In the genomic region with DNA sequence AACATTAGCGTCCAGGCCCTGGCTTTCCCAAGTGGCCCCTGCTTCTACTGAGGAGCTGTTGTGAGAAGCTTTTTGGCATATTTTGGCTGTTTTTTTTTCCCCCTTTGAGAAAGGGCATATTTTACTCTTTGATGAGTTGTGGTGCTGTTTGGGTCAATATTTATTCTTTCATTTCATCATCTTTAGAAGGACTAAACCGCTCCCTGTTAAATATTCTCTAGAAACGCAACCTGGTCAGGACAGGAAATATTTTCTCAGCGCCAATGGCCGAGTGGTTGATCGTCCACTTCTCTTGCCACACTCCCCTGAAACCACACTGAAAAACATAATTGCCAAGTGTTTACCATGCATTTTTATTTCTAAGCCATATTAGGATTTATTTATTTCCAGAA, we compare ENCODE assay signal across 8 mouse cellular contexts. TPM values are rescaled to one million over a fixed set of nuclear protein-coding genes. Genes with fewer than 3 reads are reported as not detected.
DNase-seq lines count a peak whose midpoint lies in the region; ATAC-seq lines count a peak whose summit lies in the region.

A gene (minus strand): TSS at position 63 of the 392 bp plus-strand sequence.

- H3K4me1 ChIP-seq in embryonic facial prominence, embryonic 11.5 days (ENCODE audit: control insufficient read depth, insufficient read depth, low read length): no peaks in the 10 kb centered on the region
- H3K4me1 ChIP-seq in intestine, embryonic 14.5 days (replicated peaks; ENCODE audit: control insufficient read depth, insufficient read depth, low read length): no peaks in the 10 kb centered on the region
- no peaks in the 10 kb centered on the region for H3K4me1 ChIP-seq in midbrain, embryonic 15.5 days

- DNase-seq in layer of hippocampus, postnatal 25 days (ENCODE audit: extremely low spot score in 1 of 2, low spot score in 1 of 2): no peak
- DNase-seq in layer of hippocampus, postnatal 14 days (ENCODE audit: low spot score in 2 of 2): no peak
- DNase-seq in embryonic facial prominence, embryonic 11.5 days (ENCODE audit: low spot score): no peak
- no peak for DNase-seq in intestine, embryonic 14.5 days (ENCODE audit: low spot score)
- no peak for DNase-seq in right cerebral cortex, adult 18-20 months
- DNase-seq in kidney, adult 18-20 months: no peak
- DNase-seq in cerebellum, adult 9-11 months: no peak

- no peaks in the 10 kb centered on the region for H3K36me3 ChIP-seq in embryonic facial prominence, embryonic 11.5 days (replicated peaks; ENCODE audit: control insufficient read depth, insufficient read depth, low read depth, low read length)
- H3K36me3 ChIP-seq in intestine, embryonic 14.5 days (ENCODE audit: control insufficient read depth, insufficient read depth, low read length): no peaks in the 10 kb centered on the region
- no peaks in the 10 kb centered on the region for H3K36me3 ChIP-seq in midbrain, embryonic 15.5 days (replicated peaks)

- peak within 1 kb of the TSS; percentile 96 for H3K4me2 ChIP-seq in embryonic facial prominence, embryonic 11.5 days (ENCODE audit: low read depth, low read length)
- peak within 1 kb of the TSS; percentile 66 for H3K4me2 ChIP-seq in intestine, embryonic 14.5 days (ENCODE audit: low read length)
- peak within 1 kb of the TSS; percentile 80 for H3K4me2 ChIP-seq in midbrain, embryonic 15.5 days

- H3K9ac ChIP-seq in embryonic facial prominence, embryonic 11.5 days (replicated peaks; ENCODE audit: low read length): peak within 1 kb of the TSS; percentile 61
- peak within 1 kb of the TSS; percentile 27 for H3K9ac ChIP-seq in intestine, embryonic 14.5 days (ENCODE audit: low read length)
- H3K9ac ChIP-seq in midbrain, embryonic 15.5 days: peak within 1 kb of the TSS; percentile 42

- H3K9me3 ChIP-seq in embryonic facial prominence, embryonic 11.5 days (replicated peaks; ENCODE audit: control insufficient read depth, low read length): no peaks in the 10 kb centered on the region
- H3K9me3 ChIP-seq in intestine, embryonic 14.5 days (ENCODE audit: control insufficient read depth, low read length): no peaks in the 10 kb centered on the region
- H3K9me3 ChIP-seq in midbrain, embryonic 15.5 days: no peaks in the 10 kb centered on the region

- WGBS in embryonic facial prominence, embryonic 11.5 days: 60% methylated on average over 6 of the region's 6 CpGs
- 63% methylated on average over 6 of the region's 6 CpGs for WGBS in intestine, embryonic 14.5 days
- WGBS in midbrain, embryonic 15.5 days: 70% methylated on average over 6 of the region's 6 CpGs

- no peak for ATAC-seq in embryonic facial prominence, embryonic 11.5 days (replicated peaks; ENCODE audit: insufficient number of reproducible peaks, low FRiP score, low TSS enrichment, low read depth)
- no peak for ATAC-seq in intestine, embryonic 14.5 days (replicated peaks; ENCODE audit: low FRiP score, low TSS enrichment, low read depth)
- ATAC-seq in midbrain, embryonic 15.5 days (replicated peaks): no peak

- no peak within 1 kb of the TSS for H3K27ac ChIP-seq in embryonic facial prominence, embryonic 11.5 days (replicated peaks; ENCODE audit: low read depth, low read length)
- H3K27ac ChIP-seq in intestine, embryonic 14.5 days (ENCODE audit: low read depth): peak within 1 kb of the TSS; percentile 1; the same call in 1 of the 2 replicates
- H3K27ac ChIP-seq in midbrain, embryonic 15.5 days: no peak within 1 kb of the TSS

- peak within 1 kb of the TSS; percentile 60 for H3K4me3 ChIP-seq in embryonic facial prominence, embryonic 11.5 days (ENCODE audit: low read depth, low read length)
- H3K4me3 ChIP-seq in intestine, embryonic 14.5 days (ENCODE audit: low read depth, low read length): peak within 1 kb of the TSS; percentile 46
- peak within 1 kb of the TSS; percentile 51 for H3K4me3 ChIP-seq in midbrain, embryonic 15.5 days

- H3K27me3 ChIP-seq in embryonic facial prominence, embryonic 11.5 days (ENCODE audit: control insufficient read depth, insufficient read depth, low read length): peaks cover 13% of the 10 kb centered on the region
- H3K27me3 ChIP-seq in intestine, embryonic 14.5 days (replicated peaks; ENCODE audit: control insufficient read depth, insufficient read depth, low read length): peaks cover 7% of the 10 kb centered on the region
- peaks cover 16% of the 10 kb centered on the region for H3K27me3 ChIP-seq in midbrain, embryonic 15.5 days (replicated peaks)

RNA-seq across cellular contexts. Expression of the gene that starts here (rescaled TPM):
- total RNA-seq in layer of hippocampus, postnatal 25 days (2021): 10 to 100 TPM; 10.5 to 10.6 TPM
- total RNA-seq in layer of hippocampus, postnatal 14 days (2021): 1 to 10 TPM; 6.1 to 6.6 TPM
- polyA plus RNA-seq in embryonic facial prominence, embryonic 11.5 days (2014; fragmentation: Nextera tagmentation; extraction: Ambion mirVana): 1.7 and 2.5 TPM in 2 replicates
- polyA plus RNA-seq in intestine, embryonic 14.5 days (2014; fragmentation: Nextera tagmentation; extraction: Ambion mirVana): 79.7 and 96.6 TPM in 2 replicates
- polyA plus RNA-seq in midbrain, embryonic 15.5 days (2015; fragmentation: Nextera tagmentation; extraction: Ambion mirVana): 3.6 and 10.5 TPM in 2 replicates
